Mouse (Mus musculus): ENCODE data around the gene Plgrkt. TPM values are rescaled to one million over a fixed set of nuclear protein-coding genes. Genes with fewer than 3 reads are reported as not detected.
A peak's percentile ranks its signal among the peaks of the same experiment; 100 is the strongest.

Gene Plgrkt
- total and polyA plus RNA-seq, 2 experiments from 2014 or later: 45.5 to 85.6 TPM

DNA sequence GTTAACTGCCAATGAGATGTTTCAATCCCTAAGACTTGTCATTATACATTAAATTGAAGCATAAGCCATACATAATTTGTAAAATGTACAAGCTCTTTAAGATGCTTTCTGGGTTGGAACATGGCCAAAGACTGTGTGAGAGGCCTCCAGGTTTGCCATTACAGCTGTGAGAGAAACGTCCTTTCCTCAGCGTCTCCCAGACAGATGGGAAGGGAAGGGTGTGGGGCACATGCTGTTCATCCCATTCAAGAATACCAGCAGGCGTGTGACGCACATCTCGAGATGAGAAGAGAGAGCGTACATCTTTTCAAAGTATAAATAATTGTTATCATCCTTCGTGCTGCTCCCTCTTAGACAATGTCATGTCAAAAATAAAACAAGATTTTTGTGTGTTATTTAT, 54.5 kb downstream of the Plgrkt start:
- ATAC-seq (no peak), DNase-seq (no peak)
- no peak for TF ChIP-seq CTCF (IDR thresholded peaks at IDR 0.05; ENCODE audit: low read depth)
- Histone ChIP-seq H3K9me3 (ENCODE audit: low read length) (0 out of 2 replicates have a peak, but pooled peaks cover 10% of the 10 kb centered on the region), H3K4me2 (ENCODE audit: low read depth) (no peak overlapping the region), H3K36me3 (ENCODE audit: insufficient read depth) (peaks cover 34% of the 10 kb centered on the region), H3K27ac (ENCODE audit: low read depth, low read length) (no peak overlapping the region), H3K27me3 (ENCODE audit: insufficient read depth, low read length) (no peaks in the 10 kb centered on the region), H3K4me3 (ENCODE audit: low read depth, low read length) (no peak overlapping the region), H3K4me1 (ENCODE audit: insufficient read depth) (no peaks in the 10 kb centered on the region), H3K9ac (no peak overlapping the region)
- 47% methylated on average over 7 of the region's 7 CpGs for WGBS

DNA sequence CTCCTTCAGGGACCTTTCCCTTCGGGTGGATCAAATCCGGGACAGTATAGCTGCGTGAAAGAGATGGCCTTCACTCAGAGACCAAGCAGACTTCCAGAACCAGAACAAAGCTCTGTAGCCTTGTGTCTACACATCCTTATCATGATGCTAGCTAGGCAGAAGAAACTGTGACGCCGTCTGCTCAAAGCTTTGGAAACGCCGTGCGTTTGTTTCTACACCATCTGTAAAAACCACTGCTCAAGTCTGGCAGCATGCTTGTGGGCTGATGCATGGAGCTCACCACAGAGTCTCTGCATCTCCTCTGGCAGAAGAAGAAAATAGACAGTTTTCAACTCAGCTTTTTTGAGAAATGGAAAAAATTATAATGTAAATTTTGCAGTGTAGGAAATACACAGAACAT, 55.4 kb downstream of the Plgrkt start:
- Histone ChIP-seq H3K9ac (no peak overlapping the region), H3K4me1 (ENCODE audit: insufficient read depth) (no peaks in the 10 kb centered on the region), H3K9me3 (ENCODE audit: low read length) (0 out of 2 replicates have a peak, but pooled peaks cover 4% of the 10 kb centered on the region), H3K27ac (ENCODE audit: low read depth, low read length) (no peak overlapping the region), H3K27me3 (ENCODE audit: insufficient read depth, low read length) (no peaks in the 10 kb centered on the region), H3K36me3 (ENCODE audit: insufficient read depth) (peaks cover 34% of the 10 kb centered on the region), H3K4me2 (ENCODE audit: low read depth) (no peak overlapping the region), H3K4me3 (ENCODE audit: low read depth, low read length) (no peak overlapping the region)
- 79% methylated on average over 8 of the region's 8 CpGs for WGBS
- no peak for TF ChIP-seq CTCF (IDR thresholded peaks at IDR 0.05; ENCODE audit: low read depth)
- ATAC-seq: peak; percentile 23; the same call in 1 of the 2 replicates
- DNase-seq: no peak

DNA sequence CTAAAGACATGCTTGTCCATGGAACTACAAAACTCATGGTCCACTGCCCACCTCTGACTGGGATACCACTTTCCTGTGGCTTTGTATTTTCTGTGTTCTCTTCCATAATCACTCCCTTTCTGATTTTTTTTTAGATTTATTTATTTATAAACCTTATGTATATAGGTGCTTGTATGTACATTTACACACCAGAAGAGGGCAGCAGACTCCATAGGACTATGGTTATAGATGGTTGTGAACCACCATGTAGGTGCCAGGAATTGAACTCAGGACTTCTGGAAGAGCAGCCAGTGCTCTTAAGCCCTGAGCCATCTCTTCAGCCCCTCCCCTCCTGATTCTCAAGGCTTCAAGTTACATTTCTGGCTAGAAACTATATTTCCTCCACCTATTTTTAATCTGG, 58.4 kb downstream of the Plgrkt start:
- Histone ChIP-seq H3K27me3 (ENCODE audit: insufficient read depth, low read length) (no peaks in the 10 kb centered on the region), H3K9ac (no peak overlapping the region), H3K4me2 (ENCODE audit: low read depth) (no peak overlapping the region), H3K4me3 (ENCODE audit: low read depth, low read length) (no peak overlapping the region), H3K4me1 (ENCODE audit: insufficient read depth) (peaks cover 4% of the 10 kb centered on the region; the same call in 1 of the 2 replicates), H3K27ac (ENCODE audit: low read depth, low read length) (no peak overlapping the region), H3K36me3 (ENCODE audit: insufficient read depth) (peaks cover 24% of the 10 kb centered on the region), H3K9me3 (ENCODE audit: low read length) (no peaks in the 10 kb centered on the region)
- DNase-seq (no peak), ATAC-seq (no peak)
- peak; percentile 28; the same call in 1 of the 2 replicates for TF ChIP-seq CTCF (IDR thresholded peaks at IDR 0.05; ENCODE audit: low read depth)

DNA sequence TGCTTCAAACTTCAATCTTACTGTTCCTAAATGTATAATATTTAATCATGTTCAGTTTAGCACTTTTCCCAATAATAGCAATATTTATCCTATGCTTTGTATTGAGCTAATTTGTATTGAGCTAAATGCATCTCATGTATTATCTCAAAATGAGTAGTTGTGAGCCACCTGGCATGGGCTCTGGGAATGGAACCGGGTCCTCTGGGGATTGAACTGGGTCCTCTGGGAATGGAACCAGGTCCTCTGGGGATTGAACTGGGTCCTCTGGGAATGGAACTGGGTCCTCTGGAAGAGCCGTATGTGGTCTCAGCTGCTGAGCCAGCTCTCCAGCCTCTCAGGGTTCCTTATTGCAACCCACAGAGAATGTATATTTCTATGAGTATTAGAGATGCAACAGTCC, 65.1 kb downstream of the Plgrkt start:
- H3K9ac ChIP-seq: no peak overlapping the region
- no peak overlapping the region for H3K4me2 ChIP-seq (ENCODE audit: low read depth)
- H3K4me1 ChIP-seq (ENCODE audit: insufficient read depth): peaks cover 4% of the 10 kb centered on the region; the same call in 1 of the 2 replicates
- no peak overlapping the region for H3K27ac ChIP-seq (ENCODE audit: low read depth, low read length)
- DNase-seq (no peak), ATAC-seq (no peak)
- no peaks in the 10 kb centered on the region for H3K9me3 ChIP-seq (ENCODE audit: low read length)
- no peak for TF ChIP-seq CTCF (IDR thresholded peaks at IDR 0.05; ENCODE audit: low read depth)
- H3K4me3 ChIP-seq (ENCODE audit: low read depth, low read length): no peak overlapping the region
- peaks cover 34% of the 10 kb centered on the region for H3K36me3 ChIP-seq (ENCODE audit: insufficient read depth)
- H3K27me3 ChIP-seq (ENCODE audit: insufficient read depth, low read length): no peaks in the 10 kb centered on the region
- 83% methylated on average over 2 of the region's 2 CpGs for WGBS

DNA sequence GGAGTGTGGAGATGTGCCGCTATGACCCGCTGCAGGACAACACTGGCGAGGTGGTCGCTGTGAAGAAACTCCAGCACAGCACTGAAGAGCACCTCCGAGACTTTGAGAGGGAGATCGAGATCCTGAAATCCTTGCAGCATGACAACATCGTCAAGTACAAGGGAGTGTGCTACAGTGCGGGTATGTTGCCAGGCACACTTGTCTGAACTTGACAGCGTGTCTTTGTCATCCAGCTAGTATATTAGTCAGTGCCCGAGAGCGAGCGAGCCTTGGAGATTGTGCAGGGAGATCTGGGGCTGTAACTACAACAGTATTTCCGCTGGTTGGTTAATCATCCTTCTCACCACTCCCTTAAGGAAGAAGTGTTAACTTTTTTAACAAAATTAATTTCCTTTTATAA, 66.3 kb downstream of the Plgrkt start:
- peaks cover 39% of the 10 kb centered on the region for H3K36me3 ChIP-seq (ENCODE audit: insufficient read depth)
- H3K4me3 ChIP-seq (ENCODE audit: low read depth, low read length): no peak overlapping the region
- H3K4me1 ChIP-seq (ENCODE audit: insufficient read depth): peaks cover 4% of the 10 kb centered on the region; the same call in 1 of the 2 replicates
- DNase-seq (no peak), ATAC-seq (no peak)
- no peak overlapping the region for H3K4me2 ChIP-seq (ENCODE audit: low read depth)
- TF ChIP-seq CTCF (IDR thresholded peaks at IDR 0.05; ENCODE audit: low read depth): no peak
- H3K9ac ChIP-seq: no peak overlapping the region
- 85% methylated on average over 13 of the region's 13 CpGs for WGBS
- no peaks in the 10 kb centered on the region for H3K27me3 ChIP-seq (ENCODE audit: insufficient read depth, low read length)
- H3K9me3 ChIP-seq (ENCODE audit: low read length): no peaks in the 10 kb centered on the region
- H3K27ac ChIP-seq (ENCODE audit: low read depth, low read length): no peak overlapping the region

Other genes starting within 250 kb of the Plgrkt start
- gene Jak2, start 115.6 kb downstream of the Plgrkt start, total RNA-seq (2014; rRNA removed): 52.5 and 54.2 TPM in 2 replicates
- 12.4 and 13.2 TPM in 2 replicates for gene Jak2, start 115.6 kb downstream of the Plgrkt start, polyA plus RNA-seq (2015; fragmentation: Nextera tagmentation; extraction: Ambion mirVana)
- gene Insl6, start 42.0 kb downstream of the Plgrkt start, total RNA-seq (2014; rRNA removed): 0.48 and 0.54 TPM in 2 replicates
- 2.0 and 2.2 TPM in 2 replicates for gene Insl6, start 42.0 kb downstream of the Plgrkt start, polyA plus RNA-seq (2015; fragmentation: Nextera tagmentation; extraction: Ambion mirVana)
- gene Rln1, start 32.7 kb downstream of the Plgrkt start, total RNA-seq (2014; rRNA removed): 7.2 and 14.3 TPM in 2 replicates
- gene Rln1, start 32.7 kb downstream of the Plgrkt start, polyA plus RNA-seq (2015; fragmentation: Nextera tagmentation; extraction: Ambion mirVana): 7.1 and 9.1 TPM in 2 replicates
- 1.2 and 2.0 TPM in 2 replicates for gene Cd274, start 65 bp upstream of the Plgrkt start, total RNA-seq (2014; rRNA removed)
- gene Cd274, start 65 bp upstream of the Plgrkt start, polyA plus RNA-seq (2015; fragmentation: Nextera tagmentation; extraction: Ambion mirVana): 0.42 and 0.79 TPM in 2 replicates
- gene Pdcd1lg2, start 43.5 kb upstream of the Plgrkt start, total RNA-seq (2014; rRNA removed): 0.15 and 0.19 TPM in 2 replicates
- gene Pdcd1lg2, start 43.5 kb upstream of the Plgrkt start, polyA plus RNA-seq (2015; fragmentation: Nextera tagmentation; extraction: Ambion mirVana): not detected in 2 replicates
- gene Ric1, start 154.9 kb upstream of the Plgrkt start, total RNA-seq (2014; rRNA removed): 35.0 and 38.0 TPM in 2 replicates
- 7.9 and 10.4 TPM in 2 replicates for gene Ric1, start 154.9 kb upstream of the Plgrkt start, polyA plus RNA-seq (2015; fragmentation: Nextera tagmentation; extraction: Ambion mirVana)